Mouse (Mus musculus) kidney, embryonic 15.5 days (tissue): ENCODE data around the gene Manbal. TPM values are rescaled to one million over a fixed set of nuclear protein-coding genes. Genes with fewer than 3 reads are reported as not detected.

Experiments used
- polyA plus RNA-seq: library from polyadenylated mRNA; unstranded; fragments of >200 nt; fragmentation: Nextera tagmentation; extraction: Ambion mirVana; gene quantifications from 2 replicates; pipeline ENCODE4 v1.2.1, GENCODE M21; 2015

Manbal gene
- polyA plus RNA-seq, 1 experiment from 2014 or later: 81.2 TPM

Other genes starting within 250 kb of the Manbal start
- gene Samhd1, start 232.3 kb upstream of the Manbal start, polyA plus RNA-seq: 25.3 and 27.2 TPM in 2 replicates
- 26.8 and 26.9 TPM in 2 replicates for gene Rbl1, start 163.1 kb upstream of the Manbal start, polyA plus RNA-seq
- 311 and 322 TPM in 2 replicates for gene Rpn2, start 88.6 kb upstream of the Manbal start, polyA plus RNA-seq
- 0.47 and 0.59 TPM in 2 replicates for gene Mroh8, start 88.0 kb upstream of the Manbal start, polyA plus RNA-seq
- 0.35 TPM in 1 of 2 replicates, not detected in the other for gene Ghrh, start 20.1 kb upstream of the Manbal start, polyA plus RNA-seq
- 17.6 and 18.2 TPM in 2 replicates for gene Src, start 50.9 kb downstream of the Manbal start, polyA plus RNA-seq
- 238 and 287 TPM in 2 replicates for gene Nnat, start 192.5 kb downstream of the Manbal start, polyA plus RNA-seq
- 48.3 and 51.6 TPM in 2 replicates for gene Blcap, start 203.7 kb downstream of the Manbal start, polyA plus RNA-seq